Mouse (Mus musculus): Measurements from ENCODE around the gene Cep131. TPM values are rescaled to one million over a fixed set of nuclear protein-coding genes. Genes with fewer than 3 reads are reported as not detected.

Cep131 gene
- polyA plus RNA-seq, 1 experiment from 2014 or later: 43.6 TPM

DNA sequence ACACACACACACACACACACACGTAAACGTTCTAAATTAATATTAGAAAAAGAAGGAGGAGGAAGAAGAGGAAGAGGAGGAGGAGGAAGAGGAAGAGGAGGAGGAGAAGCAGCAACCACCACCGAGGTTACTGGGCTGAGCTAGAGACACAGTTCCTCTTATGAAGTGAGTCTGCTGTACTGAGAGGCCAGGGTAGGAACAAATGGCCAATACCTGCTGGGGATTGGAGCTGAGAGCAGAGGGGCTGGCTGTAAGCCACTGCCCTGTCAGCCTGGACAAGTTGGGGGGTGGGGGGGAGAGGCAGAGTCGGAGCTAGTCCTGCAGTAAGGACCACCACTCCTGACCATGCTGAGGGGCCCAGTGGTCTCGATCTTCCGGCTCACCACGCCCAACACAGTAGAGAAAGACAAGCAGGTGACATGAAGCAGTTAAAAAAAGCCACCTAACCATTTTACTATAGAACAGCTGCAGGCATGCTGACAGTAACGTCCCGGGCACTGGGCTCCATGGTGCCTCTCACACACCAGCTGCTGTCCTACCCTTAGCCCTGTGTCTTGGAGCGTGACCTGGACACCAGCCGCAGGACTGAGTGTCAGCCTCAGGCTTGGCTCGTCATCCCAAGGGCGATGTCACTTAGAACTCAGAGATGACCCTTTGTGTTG is 22.5 kb downstream of the Cep131 start:
- Histone ChIP-seq H3K27me3 (replicated peaks) (no peaks in the 10 kb centered on the region), H3K9me3 (no peaks in the 10 kb centered on the region), H3K4me1 (no peaks in the 10 kb centered on the region), H3K9ac (peak overlapping the region; percentile 9; the same call in 1 of the 2 replicates), H3K36me3 (peaks cover 59% of the 10 kb centered on the region), H3K4me3 (no peak overlapping the region), H3K4me2 (replicated peaks) (no peak overlapping the region), H3K27ac (no peak overlapping the region)
- 89% methylated on average over 13 of the region's 13 CpGs for WGBS
- ATAC-seq (ENCODE audit: low FRiP score, low read depth): no peak

DNA sequence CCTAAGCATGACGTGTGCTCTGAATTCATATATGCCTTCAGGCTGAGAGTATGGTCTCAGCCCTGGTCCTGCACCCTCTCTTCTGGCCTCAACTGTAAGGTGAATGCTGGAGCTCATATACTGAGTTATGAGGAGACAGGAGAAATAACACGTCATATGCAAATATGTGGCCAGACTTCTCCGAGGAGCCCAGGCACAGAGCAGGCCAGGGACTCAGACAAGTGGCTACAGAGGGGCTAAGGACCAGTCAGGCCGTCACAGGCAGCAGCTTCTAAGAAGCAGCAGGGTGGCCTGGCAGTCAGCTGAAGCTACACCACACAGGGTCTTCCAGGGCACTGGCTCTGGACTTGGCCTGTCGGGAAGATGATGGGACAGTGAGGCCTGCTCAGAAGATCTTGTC is 23.3 kb downstream of the Cep131 start:
- H3K27ac ChIP-seq: no peak overlapping the region
- H3K36me3 ChIP-seq: peaks cover 52% of the 10 kb centered on the region
- no peak overlapping the region for H3K4me3 ChIP-seq
- H3K4me1 ChIP-seq: no peaks in the 10 kb centered on the region
- no peak for ATAC-seq (ENCODE audit: low FRiP score, low read depth)
- WGBS: 82% methylated on average over 5 of the region's 5 CpGs
- H3K4me2 ChIP-seq (replicated peaks): no peak overlapping the region
- H3K27me3 ChIP-seq (replicated peaks): no peaks in the 10 kb centered on the region
- H3K9me3 ChIP-seq: no peaks in the 10 kb centered on the region
- H3K9ac ChIP-seq: no peak overlapping the region

DNA sequence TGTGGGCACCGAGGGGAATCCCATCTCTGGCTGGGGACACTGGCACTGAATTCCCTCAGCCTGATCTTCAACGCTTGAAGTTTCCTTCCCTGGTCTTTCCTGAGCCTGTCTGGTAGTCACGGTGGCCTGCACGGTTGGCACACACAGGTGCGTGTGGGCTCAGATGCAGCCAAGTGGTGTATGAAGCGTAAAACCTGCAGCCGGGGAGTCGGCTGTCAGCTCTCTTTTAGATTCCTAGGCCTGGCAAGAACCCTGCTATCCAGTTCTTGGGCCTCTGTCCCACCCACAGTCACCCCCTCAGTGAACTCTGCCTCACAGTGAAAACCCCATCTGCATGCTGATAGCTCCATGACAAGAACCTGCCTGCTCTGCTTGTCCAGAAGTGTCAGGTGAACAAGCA is 26.0 kb downstream of the Cep131 start:
- Histone ChIP-seq H3K4me2 (replicated peaks) (no peak overlapping the region), H3K36me3 (peaks cover 26% of the 10 kb centered on the region), H3K27me3 (replicated peaks) (no peaks in the 10 kb centered on the region), H3K4me1 (no peaks in the 10 kb centered on the region), H3K9me3 (no peaks in the 10 kb centered on the region), H3K27ac (no peak overlapping the region), H3K9ac (no peak overlapping the region), H3K4me3 (no peak overlapping the region)
- no peak for ATAC-seq (ENCODE audit: low FRiP score, low read depth)
- WGBS: 86% methylated on average over 8 of the region's 8 CpGs

DNA sequence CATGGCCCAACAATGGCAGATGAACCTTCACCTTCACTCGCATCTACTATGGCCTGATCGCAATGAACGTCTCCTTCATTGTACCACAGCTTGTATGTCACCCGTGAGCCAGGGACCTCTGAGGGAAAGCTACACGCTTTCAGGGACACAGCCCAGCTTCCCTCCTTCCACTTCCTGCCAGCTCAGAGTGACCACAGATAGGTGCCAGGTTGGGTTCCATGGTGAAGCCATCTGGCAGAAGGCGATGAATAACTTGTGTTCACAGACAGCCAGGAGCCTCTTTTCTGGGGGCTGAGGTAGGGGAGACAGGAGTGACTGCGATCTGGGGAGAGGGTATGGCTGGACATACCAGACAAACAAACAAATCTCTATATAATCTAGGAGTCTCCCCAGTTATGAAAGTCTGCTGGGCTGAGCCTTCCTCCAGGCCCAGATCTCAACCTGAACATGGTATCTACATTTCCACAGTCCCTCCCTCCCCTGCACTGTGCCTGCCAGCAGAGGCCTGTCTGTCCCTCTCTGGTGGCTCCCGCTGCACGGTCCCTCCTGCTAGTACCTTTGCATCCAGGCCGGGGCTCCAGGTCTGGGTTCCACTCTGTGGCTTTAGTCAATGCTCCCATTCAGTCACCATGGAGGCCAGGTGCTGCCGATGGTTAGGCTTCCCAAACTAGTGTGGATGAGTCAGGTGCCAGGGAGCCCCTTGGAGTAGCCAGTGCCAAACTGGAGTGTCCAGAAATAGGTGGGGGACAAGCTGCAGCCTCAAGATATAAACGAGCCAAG is 30.5 kb downstream of the Cep131 start:
- ATAC-seq (ENCODE audit: low FRiP score, low read depth): no peak
- Histone ChIP-seq H3K36me3 (no peaks in the 10 kb centered on the region), H3K9ac (no peak overlapping the region), H3K27me3 (replicated peaks) (no peaks in the 10 kb centered on the region), H3K9me3 (no peaks in the 10 kb centered on the region), H3K27ac (no peak overlapping the region), H3K4me2 (replicated peaks) (no peak overlapping the region), H3K4me3 (no peak overlapping the region), H3K4me1 (peaks cover 6% of the 10 kb centered on the region; the same call in 1 of the 2 replicates)
- WGBS: 91% methylated on average over 12 of the region's 12 CpGs

DNA sequence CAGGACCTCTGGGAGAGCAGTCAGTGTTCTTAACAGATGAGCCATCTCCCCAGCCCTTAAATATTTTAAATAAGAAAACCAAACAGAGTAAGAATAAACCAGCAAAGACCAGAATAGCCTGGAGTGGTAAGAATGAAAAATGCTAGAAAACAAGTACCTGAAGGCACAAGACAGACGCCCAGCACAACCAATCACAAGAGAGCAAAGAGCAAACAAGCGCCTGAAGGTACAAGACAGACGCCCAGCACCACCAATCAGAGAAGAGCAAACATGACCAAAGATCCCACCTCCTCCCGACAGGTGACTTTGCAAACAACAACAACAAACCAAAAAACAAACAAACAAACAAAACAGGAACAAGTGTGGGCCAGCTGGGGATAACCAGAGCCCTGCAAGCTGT is 32.8 kb downstream of the Cep131 start:
- no peak overlapping the region for H3K4me3 ChIP-seq
- H3K27ac ChIP-seq: no peak overlapping the region
- WGBS: 82% methylated on average over 4 of the region's 4 CpGs
- ATAC-seq (ENCODE audit: low FRiP score, low read depth): no peak
- H3K9ac ChIP-seq: no peak overlapping the region
- no peaks in the 10 kb centered on the region for H3K9me3 ChIP-seq
- H3K36me3 ChIP-seq: no peaks in the 10 kb centered on the region
- H3K4me2 ChIP-seq (replicated peaks): no peak overlapping the region
- peaks cover 9% of the 10 kb centered on the region for H3K4me1 ChIP-seq
- peaks cover 7% of the 10 kb centered on the region for H3K27me3 ChIP-seq (replicated peaks)

DNA sequence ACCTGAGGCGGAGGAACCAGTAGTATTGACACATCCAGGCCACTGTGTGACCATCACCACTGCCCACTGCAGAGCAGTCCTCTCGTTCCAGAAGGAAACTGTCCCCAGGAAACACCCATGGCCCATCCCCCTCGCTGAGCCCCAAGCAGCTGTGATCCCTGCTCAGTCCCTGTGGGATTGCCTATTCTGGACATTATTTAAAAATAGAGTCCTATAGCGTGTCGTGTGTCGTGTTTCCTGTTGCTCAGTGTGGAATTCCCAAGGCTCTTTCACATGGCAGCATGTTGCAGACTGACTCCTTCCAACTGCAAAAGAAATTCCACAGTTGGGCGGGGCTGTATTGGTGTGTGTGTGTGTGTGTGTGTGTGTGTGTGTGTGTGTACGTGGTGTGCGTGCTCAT is 34.4 kb downstream of the Cep131 start:
- no peaks in the 10 kb centered on the region for H3K36me3 ChIP-seq
- H3K4me1 ChIP-seq: peaks cover 25% of the 10 kb centered on the region
- H3K9me3 ChIP-seq: no peaks in the 10 kb centered on the region
- H3K9ac ChIP-seq: no peak overlapping the region
- H3K27ac ChIP-seq: no peak overlapping the region
- 78% methylated on average over 9 of the region's 9 CpGs for WGBS
- no peak overlapping the region for H3K4me3 ChIP-seq
- no peak overlapping the region for H3K4me2 ChIP-seq (replicated peaks)
- ATAC-seq (ENCODE audit: low FRiP score, low read depth): no peak
- peaks cover 23% of the 10 kb centered on the region for H3K27me3 ChIP-seq (replicated peaks)

DNA sequence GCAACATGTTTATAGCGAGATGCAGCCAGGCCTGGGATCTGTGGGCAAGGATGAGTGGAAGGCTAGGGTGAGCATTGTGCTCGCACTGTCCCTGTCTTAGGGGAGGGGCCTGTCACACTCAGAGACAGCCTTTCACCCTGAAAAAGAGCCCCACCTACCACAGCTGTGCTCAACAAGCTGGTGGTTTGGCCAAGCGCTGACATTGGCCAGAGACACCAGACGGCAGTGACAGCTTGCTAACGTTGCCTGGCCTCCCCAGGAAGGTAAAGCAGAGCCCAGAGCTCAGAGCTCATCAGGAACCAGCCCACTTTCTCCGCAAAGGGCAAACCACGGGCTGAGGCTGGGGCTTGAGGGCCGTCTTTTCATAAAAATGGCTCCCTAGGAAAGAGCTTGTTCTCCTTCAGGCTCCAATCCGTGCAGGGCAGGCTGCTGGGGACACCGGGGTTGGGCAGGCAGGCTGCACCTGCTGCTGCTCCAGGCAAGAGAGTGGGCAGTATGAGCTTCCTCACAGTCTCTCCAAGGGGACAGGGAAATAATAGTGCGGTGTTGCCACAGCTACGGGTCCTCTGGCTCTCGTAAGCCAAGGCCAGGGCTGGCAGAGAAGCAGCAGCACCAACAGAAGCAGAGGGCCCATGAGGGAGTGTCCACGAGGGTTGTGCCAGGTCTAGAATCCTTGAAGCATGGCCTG is 35.4 kb downstream of the Cep131 start:
- H3K9me3 ChIP-seq: no peaks in the 10 kb centered on the region
- no peaks in the 10 kb centered on the region for H3K36me3 ChIP-seq
- 40% methylated on average over 14 of the region's 14 CpGs for WGBS
- no peak for ATAC-seq (ENCODE audit: low FRiP score, low read depth)
- H3K27ac ChIP-seq: no peak overlapping the region
- H3K4me3 ChIP-seq: no peak overlapping the region
- peaks cover 31% of the 10 kb centered on the region for H3K4me1 ChIP-seq
- H3K27me3 ChIP-seq (replicated peaks): peaks cover 28% of the 10 kb centered on the region
- no peak overlapping the region for H3K9ac ChIP-seq
- H3K4me2 ChIP-seq (replicated peaks): no peak overlapping the region

DNA sequence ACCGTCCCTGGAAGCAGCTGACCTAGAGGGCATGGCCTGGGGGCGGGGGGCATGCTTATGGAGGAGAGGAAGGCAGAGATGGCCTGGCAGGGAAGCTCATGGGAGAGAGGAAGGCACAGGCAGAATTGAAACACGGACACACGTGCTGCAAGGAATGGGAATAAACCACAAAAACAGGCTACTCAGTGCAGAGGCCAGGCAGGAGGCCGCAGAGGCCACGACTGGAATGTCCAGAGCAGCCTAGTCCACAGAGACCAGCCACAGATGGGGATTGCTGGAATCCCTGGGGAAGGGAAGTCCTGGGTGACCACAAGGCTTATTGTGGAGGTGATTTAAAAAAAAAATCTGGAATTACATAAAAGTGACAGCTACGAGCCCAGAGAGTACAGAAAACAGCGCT is 37.6 kb downstream of the Cep131 start:
- H3K4me1 ChIP-seq: peaks cover 38% of the 10 kb centered on the region
- no peak overlapping the region for H3K4me2 ChIP-seq (replicated peaks)
- H3K27ac ChIP-seq: no peak overlapping the region
- no peak overlapping the region for H3K9ac ChIP-seq
- no peaks in the 10 kb centered on the region for H3K36me3 ChIP-seq
- H3K4me3 ChIP-seq: no peak overlapping the region
- WGBS: 80% methylated on average over 8 of the region's 8 CpGs
- ATAC-seq (ENCODE audit: low FRiP score, low read depth): no peak
- no peaks in the 10 kb centered on the region for H3K9me3 ChIP-seq
- peaks cover 36% of the 10 kb centered on the region for H3K27me3 ChIP-seq (replicated peaks)

DNA sequence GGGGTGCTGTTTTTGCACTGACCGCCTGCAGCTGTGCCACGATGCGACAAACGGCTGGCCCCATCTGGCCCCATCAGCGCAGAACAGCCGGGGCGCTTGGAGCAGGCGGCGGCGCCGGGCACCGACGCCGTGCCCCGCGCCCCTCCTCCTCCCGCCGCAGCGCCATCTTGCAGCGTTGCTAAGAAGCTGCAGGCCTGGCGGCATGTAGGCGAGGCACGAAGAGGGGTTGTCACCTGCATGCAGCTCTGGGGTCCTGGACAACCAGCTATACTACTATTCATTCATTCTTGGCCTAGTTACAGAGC is 38.4 kb downstream of the Cep131 start:
- Histone ChIP-seq H3K36me3 (no peaks in the 10 kb centered on the region), H3K4me1 (peaks cover 38% of the 10 kb centered on the region), H3K9me3 (no peaks in the 10 kb centered on the region), H3K4me3 (peak overlapping the region; percentile 64), H3K4me2 (replicated peaks) (peak overlapping the region; percentile 98), H3K27me3 (replicated peaks) (peaks cover 36% of the 10 kb centered on the region), H3K9ac (peak overlapping the region; percentile 83), H3K27ac (no peak overlapping the region)
- 2% methylated on average over 21 of the region's 23 CpGs for WGBS
- no peak for ATAC-seq (ENCODE audit: low FRiP score, low read depth)

DNA sequence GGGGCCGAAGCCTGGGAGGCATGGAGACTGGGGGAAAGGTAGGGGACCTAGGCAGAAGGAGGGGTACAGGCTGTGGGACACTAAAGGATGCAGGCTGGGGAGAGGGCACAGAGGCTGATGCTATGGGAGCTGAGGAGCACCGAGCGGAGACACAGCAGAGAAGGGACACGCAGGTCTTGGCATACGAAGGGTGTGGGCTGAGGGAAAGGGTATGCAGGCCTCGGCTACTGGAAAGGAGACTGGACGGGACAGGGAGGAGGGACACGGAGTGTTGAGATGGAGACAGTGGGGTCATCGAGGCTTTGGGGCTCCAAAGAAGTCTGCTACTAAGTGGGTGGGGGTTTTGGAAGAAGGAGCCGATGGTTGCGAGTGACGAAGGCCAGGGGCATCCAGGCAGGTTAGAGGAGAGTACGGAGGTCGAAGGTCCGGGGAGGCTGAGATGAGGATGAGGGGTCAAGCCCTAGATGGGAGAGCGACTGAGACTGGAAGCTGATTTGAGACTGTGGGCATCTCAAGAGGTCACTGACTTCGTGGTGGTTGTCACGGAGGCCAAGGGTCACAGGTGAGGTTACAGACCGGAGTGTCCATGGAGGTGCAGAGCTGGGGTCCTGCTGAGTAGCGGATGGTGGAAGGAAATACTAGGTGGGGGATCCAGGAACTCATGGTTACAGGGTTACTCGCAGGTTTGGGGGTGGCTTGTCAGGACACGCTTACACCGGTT is 38.9 kb downstream of the Cep131 start:
- H3K4me1 ChIP-seq: peaks cover 38% of the 10 kb centered on the region
- peak overlapping the region; percentile 64 for H3K4me3 ChIP-seq
- H3K36me3 ChIP-seq: no peaks in the 10 kb centered on the region
- 9% methylated on average over 23 of the region's 23 CpGs for WGBS
- no peak overlapping the region for H3K27ac ChIP-seq
- peak overlapping the region; percentile 83 for H3K9ac ChIP-seq
- H3K27me3 ChIP-seq (replicated peaks): peaks cover 36% of the 10 kb centered on the region
- H3K9me3 ChIP-seq: no peaks in the 10 kb centered on the region
- ATAC-seq (ENCODE audit: low FRiP score, low read depth): peak; percentile 38
- H3K4me2 ChIP-seq (replicated peaks): peak overlapping the region; percentile 98

DNA sequence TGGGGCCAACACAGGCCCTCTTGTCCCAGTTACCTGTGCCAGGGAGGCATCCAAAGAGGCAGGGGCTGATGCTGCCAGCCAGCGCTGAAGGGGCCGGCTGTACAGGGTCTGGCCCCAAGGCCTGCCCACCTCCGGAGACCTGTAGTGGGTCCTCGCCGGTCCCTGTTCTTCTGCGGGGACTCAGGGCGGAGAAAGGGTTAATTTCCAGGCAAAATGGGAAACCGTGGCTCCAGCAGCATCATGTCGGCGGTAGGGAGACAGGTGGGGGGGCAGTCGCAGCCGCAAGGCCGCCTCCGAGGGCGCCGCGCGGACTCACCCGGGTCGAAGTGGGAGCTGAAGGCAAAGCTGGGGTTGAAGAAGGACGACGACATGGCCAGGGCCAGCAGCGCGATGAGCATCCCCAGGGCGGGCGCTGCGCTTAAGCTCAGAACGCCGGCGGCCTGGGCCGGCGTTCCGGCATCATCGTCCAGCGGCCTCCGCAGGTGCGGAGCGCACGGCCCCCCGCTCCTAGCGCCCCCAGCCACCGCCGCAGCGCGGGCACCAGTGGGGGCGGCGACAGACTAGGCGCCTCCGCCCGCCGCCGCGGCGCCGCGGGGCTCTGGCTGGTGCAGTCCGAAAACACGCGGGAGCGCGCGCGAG is 40.0 kb downstream of the Cep131 start, which contains the start of gene Aatk:
Gene Aatk (minus strand): TSS at position 615 of the 639 bp plus-strand sequence.
- Histone ChIP-seq H3K9ac (peak within 1 kb of the TSS; percentile 83), H3K4me1 (peaks cover 40% of the 10 kb centered on the region), H3K27ac (0 out of 2 replicates have a peak within 1 kb of the TSS, but pooled peaks have one; percentile 11), H3K36me3 (no peaks in the 10 kb centered on the region), H3K9me3 (no peaks in the 10 kb centered on the region), H3K4me3 (peak within 1 kb of the TSS; percentile 64), H3K27me3 (replicated peaks) (peaks cover 36% of the 10 kb centered on the region), H3K4me2 (replicated peaks) (peak within 1 kb of the TSS; percentile 98)
- under 1% methylated on average over 62 of the region's 63 CpGs for WGBS
- ATAC-seq (ENCODE audit: low FRiP score, low read depth): no peak

Data from neural tube, embryonic 12.5 days (tissue).